Mouse (Mus musculus) T-helper 2 cell (primary cell): ENCODE data around the gene Mon1b.

Experiments used
- in situ Hi-C: fragments of 300-600 bp; cut with MboI, MseI; formaldehyde crosslinking; loops from one replicate; pipeline ENCODE4 v1.15.1; 2025; ENCODE audit warnings: high pct_unique_total_duplicates

Mon1b gene

GRCm38 (mm10) chr8:113634670-113635591 lies at the start of gene Mon1b:
Gene Mon1b, plus strand, starts transcription at chr8:113635587.
- in situ Hi-C loops = loop anchor here (10.0 kb wide), 1 partner anchor 1590 kb away; no protein-coding TSS in a partner anchor

- in situ Hi-C loops = loop anchor here (5.0 kb wide), 1 partner anchor 156 kb away; no protein-coding TSS in a partner anchor
Measured at GRCm38 (mm10) chr8:113598401-113598800, 37.0 kb upstream of the Mon1b start.

- in situ Hi-C loops = loop anchor here (10.0 kb wide), 1 partner anchor 1588 kb away; no protein-coding TSS in a partner anchor
Measured at GRCm38 (mm10) chr8:113632634-113633033, 2.8 kb upstream of the Mon1b start.

GRCm38 (mm10) chr8:113634161-113634560 lies 1.2 kb upstream of the Mon1b start:
- in situ Hi-C loops = loop anchor here (10.0 kb wide), 1 partner anchor 1589 kb away; no protein-coding TSS in a partner anchor

- in situ Hi-C loops = loop anchor here (10.0 kb wide), 1 partner anchor 1591 kb away; no protein-coding TSS in a partner anchor
Measured at GRCm38 (mm10) chr8:113635592-113636279, 349 bp downstream of the Mon1b start.

- in situ Hi-C loops = loop anchor here (10.0 kb wide), 1 partner anchor 1591 kb away; no protein-coding TSS in a partner anchor
Measured at GRCm38 (mm10) chr8:113636280-113636628, 867 bp downstream of the Mon1b start.

GRCm38 (mm10) chr8:113640357-113640756 lies 5.0 kb downstream of the Mon1b start:
- in situ Hi-C loops = no loop called here

GRCm38 (mm10) chr8:113642926-113643325 lies 7.5 kb downstream of the Mon1b start, which contains the start of gene Syce1l:
Gene Syce1l, plus strand, starts transcription at chr8:113643213.
- in situ Hi-C loops = no loop called here

- in situ Hi-C loops = no loop called here
Measured at GRCm38 (mm10) chr8:113643479-113644210, 8.3 kb downstream of the Mon1b start.

GRCm38 (mm10) chr8:113645220-113645619 lies 9.8 kb downstream of the Mon1b start:
- in situ Hi-C loops = no loop called here

- in situ Hi-C loops = loop anchor here (10.0 to 25.0 kb wide), 2 partner anchors 482 to 1915 kb away; partner anchors contain the start of genes Bcar1 and Nudt7
Measured at GRCm38 (mm10) chr8:113652450-113652849, 17.1 kb downstream of the Mon1b start.

- in situ Hi-C loops = loop anchor here (10.0 to 25.0 kb wide), 2 partner anchors 482 to 1916 kb away; partner anchors contain the start of genes Bcar1 and Nudt7
Measured at GRCm38 (mm10) chr8:113653151-113653550, 17.8 kb downstream of the Mon1b start.

GRCm38 (mm10) chr8:113656154-113656553 lies 20.8 kb downstream of the Mon1b start:
- in situ Hi-C loops = loop anchor here (5.0 to 25.0 kb wide), 3 partner anchors 479 to 1919 kb away; partner anchors contain the start of genes Bcar1 and Nudt7

GRCm38 (mm10) chr8:113656681-113657298 lies 21.4 kb downstream of the Mon1b start:
- in situ Hi-C loops = loop anchor here (5.0 to 25.0 kb wide), 3 partner anchors 478 to 1919 kb away; partner anchors contain the start of genes Bcar1 and Nudt7

GRCm38 (mm10) chr8:113660128-113660527 lies 24.7 kb downstream of the Mon1b start:
- in situ Hi-C loops = loop anchor here (25.0 kb wide), 1 partner anchor 1923 kb away; the partner anchor contains the start of gene Bcar1

GRCm38 (mm10) chr8:113664544-113664943 lies 29.2 kb downstream of the Mon1b start:
- in situ Hi-C loops = loop anchor here (25.0 kb wide), 1 partner anchor 1927 kb away; the partner anchor contains the start of gene Bcar1

- in situ Hi-C loops = loop anchor here (5.0 to 25.0 kb wide), 2 partner anchors 317 to 1928 kb away; partner anchors contain the start of gene Bcar1
Measured at GRCm38 (mm10) chr8:113665036-113665435, 29.6 kb downstream of the Mon1b start.

- in situ Hi-C loops = loop anchor here (5.0 to 25.0 kb wide), 2 partner anchors 316 to 1929 kb away; partner anchors contain the start of gene Bcar1
Measured at GRCm38 (mm10) chr8:113665951-113666350, 30.6 kb downstream of the Mon1b start.

GRCm38 (mm10) chr8:113666714-113667432 lies 31.5 kb downstream of the Mon1b start:
- in situ Hi-C loops = loop anchor here (5.0 to 25.0 kb wide), 2 partner anchors 315 to 1930 kb away; partner anchors contain the start of gene Bcar1
